Mouse (Mus musculus) liver, embryonic 11.5 days (tissue): Measurements from ENCODE around the gene Rad51d. TPM values are rescaled to one million over a fixed set of nuclear protein-coding genes. Genes with fewer than 3 reads are reported as not detected.

ENCODE experiments used
- ATAC-seq: fragments of 200-750 bp; cut with Nextera tagmentation; replicated peaks from 2 replicates; pipeline ENCODE4 v1.8.0; 2017; ENCODE audit warnings: moderate number of reproducible peaks, mild to moderate bottlenecking, moderate TSS enrichment, moderate library complexity; ENCODE audit not compliant: low FRiP score
- DNase-seq: peaks from one replicate; pipeline ENCODE4 v3.0.0-alpha.2; 2017; ENCODE audit warnings: low spot score
- H3K27ac ChIP-seq: fragments of 300-500 bp; sonication (generic); 2 replicates; pipeline ENCODE4 v1.5.1; 2014; ENCODE audit warnings: mild to moderate bottlenecking, low read depth, low read length, control low read depth
- H3K27me3 ChIP-seq: fragments of 300-500 bp; sonication (generic); replicated peaks from 2 replicates; pipeline ENCODE4 v1.6.1; 2014; ENCODE audit warnings: low read length, mixed read lengths; ENCODE audit not compliant: control insufficient read depth, insufficient read depth
- H3K36me3 ChIP-seq: fragments of 300-500 bp; sonication (generic); 2 replicates; pipeline ENCODE4 v1.6.1; 2014; ENCODE audit warnings: mild to moderate bottlenecking, low read length, moderate library complexity, mixed read lengths; ENCODE audit not compliant: control insufficient read depth, insufficient read depth
- H3K4me1 ChIP-seq: fragments of 300-500 bp; sonication (generic); replicated peaks from 2 replicates; pipeline ENCODE4 v1.6.1; 2014; ENCODE audit warnings: low read length, mixed read lengths; ENCODE audit not compliant: control insufficient read depth, insufficient read depth
- H3K4me2 ChIP-seq: fragments of 300-500 bp; sonication (generic); 2 replicates; pipeline ENCODE4 v1.6.1; 2014; ENCODE audit warnings: mild to moderate bottlenecking, control low read depth, moderate library complexity
- H3K4me3 ChIP-seq: fragments of 300-500 bp; sonication (generic); 2 replicates; pipeline ENCODE4 v1.5.1; 2014; ENCODE audit warnings: low read depth, low read length, control low read depth
- H3K9ac ChIP-seq: fragments of 300-500 bp; sonication (generic); 2 replicates; pipeline ENCODE4 v1.6.1; 2014; ENCODE audit warnings: low read depth, low read length, control low read depth
- H3K9me3 ChIP-seq: fragments of 300-500 bp; sonication (generic); 2 replicates; pipeline ENCODE4 v1.6.1; 2016; ENCODE audit warnings: low read length, inconsistent platforms, mixed read lengths; ENCODE audit not compliant: control insufficient read depth
- WGBS: fragments of 180-500 bp; shearing (Covaris S2); extraction: QIAGEN DNeasy Blood & Tissue Kit; methylation state at CpG from one replicate; pipeline ENCODE4 v1.1.7; 2014; 5-methylcytosine and 5-hydroxymethylcytosine counted together
- polyA plus RNA-seq: library from polyadenylated mRNA; unstranded; fragments of >200 nt; fragmentation: Nextera tagmentation; extraction: Ambion mirVana; gene quantifications from 2 replicates; pipeline ENCODE4 v1.2.1, GENCODE M21; 2014

The Rad51d gene
- polyA plus RNA-seq, 1 experiment from 2014 or later, result 14.4 TPM

- no peak for ATAC-seq
- no peak overlapping the region for H3K4me2 ChIP-seq
- no peaks in the 10 kb centered on the region for H3K36me3 ChIP-seq
- no peak overlapping the region for H3K27ac ChIP-seq
- 61% methylated on average over 4 of the region's 4 CpGs for WGBS
- H3K4me3 ChIP-seq, result no peak overlapping the region
- H3K9ac ChIP-seq, result no peak overlapping the region
- DNase-seq, result no peak
- no peaks in the 10 kb centered on the region for H3K9me3 ChIP-seq
- H3K27me3 ChIP-seq, result peaks cover 30% of the 10 kb centered on the region
- no peaks in the 10 kb centered on the region for H3K4me1 ChIP-seq
Observed at GRCm38 (mm10) chr11:82921691-82922090, 31.3 kb upstream of the Rad51d start.

- no peaks in the 10 kb centered on the region for H3K9me3 ChIP-seq
- H3K4me2 ChIP-seq, result no peak overlapping the region
- H3K27me3 ChIP-seq, result peaks cover 22% of the 10 kb centered on the region
- no peak overlapping the region for H3K9ac ChIP-seq
- H3K36me3 ChIP-seq, result no peaks in the 10 kb centered on the region
- ATAC-seq (no peak), DNase-seq (no peak)
- no peaks in the 10 kb centered on the region for H3K4me1 ChIP-seq
- H3K4me3 ChIP-seq, result no peak overlapping the region
- no peak overlapping the region for H3K27ac ChIP-seq
- 51% methylated on average over 10 of the region's 10 CpGs for WGBS
Observed at GRCm38 (mm10) chr11:82920768-82921167, 30.4 kb upstream of the Rad51d start.

- WGBS, result 10% methylated on average over 16 of the region's 16 CpGs
- Histone ChIP-seq H3K4me1 (peaks cover 3% of the 10 kb centered on the region; the same call in 1 of the 2 replicates), H3K36me3 (no peaks in the 10 kb centered on the region), H3K4me2 (peak overlapping the region; percentile 55), H3K27me3 (peaks cover 14% of the 10 kb centered on the region), H3K4me3 (no peak overlapping the region; the same call in 1 of the 2 replicates), H3K27ac (no peak overlapping the region), H3K9ac (no peak overlapping the region), H3K9me3 (no peaks in the 10 kb centered on the region)
- DNase-seq, result peak; percentile 66
- ATAC-seq, result 0 out of 2 replicates have a peak, but pooled peaks have one; percentile 15
Observed at GRCm38 (mm10) chr11:82914711-82915352, 24.4 kb upstream of the Rad51d start.

GRCm38 (mm10) chr11:82910679-82911389, 20.4 kb upstream of the Rad51d start:
- Histone ChIP-seq H3K9ac (no peak overlapping the region), H3K36me3 (peaks cover 7% of the 10 kb centered on the region; the same call in 1 of the 2 replicates), H3K27ac (no peak overlapping the region), H3K27me3 (peaks cover 14% of the 10 kb centered on the region), H3K9me3 (no peaks in the 10 kb centered on the region), H3K4me3 (no peak overlapping the region), H3K4me1 (peaks cover 9% of the 10 kb centered on the region; the same call in 1 of the 2 replicates), H3K4me2 (no peak overlapping the region)
- no peak for DNase-seq
- WGBS, result 55% methylated on average over 11 of the region's 11 CpGs
- no peak for ATAC-seq

- H3K9me3 ChIP-seq, result no peaks in the 10 kb centered on the region
- H3K27me3 ChIP-seq, result peaks cover 14% of the 10 kb centered on the region
- 86% methylated on average over 4 of the region's 4 CpGs for WGBS
- no peak for DNase-seq
- H3K4me2 ChIP-seq, result no peak within 1 kb of the TSS; the same call in 1 of the 2 replicates
- H3K4me3 ChIP-seq, result no peak within 1 kb of the TSS
- no peak within 1 kb of the TSS for H3K27ac ChIP-seq
- no peak for ATAC-seq
- no peak within 1 kb of the TSS for H3K9ac ChIP-seq
- peaks cover 11% of the 10 kb centered on the region; the same call in 1 of the 2 replicates for H3K4me1 ChIP-seq
- peaks cover 10% of the 10 kb centered on the region; the same call in 1 of the 2 replicates for H3K36me3 ChIP-seq
Observed at GRCm38 (mm10) chr11:82910250-82910649, 19.8 kb upstream of the Rad51d start, which contains the start of gene Unc45b. Gene Unc45b, plus strand, starts transcription at chr11:82910550.

- Histone ChIP-seq H3K9ac (peak overlapping the region; percentile 78), H3K4me1 (peaks cover 14% of the 10 kb centered on the region; the same call in 1 of the 2 replicates)
- WGBS, result 51% methylated on average over 10 of the region's 10 CpGs
Observed at GRCm38 (mm10) chr11:82908608-82908989, 18.2 kb upstream of the Rad51d start.

GRCm38 (mm10) chr11:82907651-82908607, 17.5 kb upstream of the Rad51d start, which contains the start of gene Nle1:
Gene Nle1, minus strand, starts transcription at chr11:82908411.
- H3K4me1 ChIP-seq, result peaks cover 14% of the 10 kb centered on the region; the same call in 1 of the 2 replicates
- peak within 1 kb of the TSS; percentile 88 for H3K4me2 ChIP-seq
- H3K27ac ChIP-seq, result no peak within 1 kb of the TSS; the same call in 1 of the 2 replicates
- peaks cover 9% of the 10 kb centered on the region for H3K27me3 ChIP-seq
- DNase-seq (peak; percentile 93), ATAC-seq (peak; percentile 75)
- WGBS, result 1% methylated on average over 73 of the region's 73 CpGs
- peak within 1 kb of the TSS; percentile 76 for H3K4me3 ChIP-seq
- H3K36me3 ChIP-seq, result peaks cover 27% of the 10 kb centered on the region; the same call in 1 of the 2 replicates
- peak within 1 kb of the TSS; percentile 78 for H3K9ac ChIP-seq
- no peaks in the 10 kb centered on the region for H3K9me3 ChIP-seq

More at GRCm38 (mm10) chr11:82908608-82908989, 18.2 kb upstream of the Rad51d start:
- ATAC-seq, result peak; percentile 8; the same call in 1 of the 2 replicates
- peaks cover 14% of the 10 kb centered on the region for H3K27me3 ChIP-seq
- H3K27ac ChIP-seq, result no peak overlapping the region
- H3K4me2 ChIP-seq, result peak overlapping the region; percentile 88
- H3K36me3 ChIP-seq, result peaks cover 22% of the 10 kb centered on the region; the same call in 1 of the 2 replicates
- H3K9me3 ChIP-seq, result no peaks in the 10 kb centered on the region
- DNase-seq, result no peak
- peak overlapping the region; percentile 76 for H3K4me3 ChIP-seq

- Histone ChIP-seq H3K4me1 (peaks cover 11% of the 10 kb centered on the region; the same call in 1 of the 2 replicates), H3K9ac (no peak overlapping the region), H3K36me3 (peaks cover 46% of the 10 kb centered on the region), H3K4me3 (no peak overlapping the region), H3K27ac (no peak overlapping the region), H3K9me3 (no peaks in the 10 kb centered on the region), H3K27me3 (no peaks in the 10 kb centered on the region; the same call in 1 of the 2 replicates), H3K4me2 (no peak overlapping the region)
- no peak for DNase-seq
- no peak for ATAC-seq
- 87% methylated on average over 5 of the region's 5 CpGs for WGBS
Observed at GRCm38 (mm10) chr11:82905816-82906215, 15.4 kb upstream of the Rad51d start.
